Mouse (Mus musculus) kidney, adult 9 months (tissue): ENCODE measurements around the gene Grm7.

Experiments used
- DNase-seq: peaks from one replicate; pipeline ENCODE4 v3.0.0; 2022

Grm7 gene

GRCm38 (mm10) chr6:111371581-111372349, 726.4 kb downstream of the Grm7 start:
- no peak for DNase-seq

- no peak for DNase-seq
Observed at GRCm38 (mm10) chr6:111372626-111373380, 727.4 kb downstream of the Grm7 start.

- no peak for DNase-seq
Observed at GRCm38 (mm10) chr6:111380710-111381109, 735.3 kb downstream of the Grm7 start.

- no peak for DNase-seq
Observed at GRCm38 (mm10) chr6:111408750-111409149, 763.4 kb downstream of the Grm7 start.

DNA sequence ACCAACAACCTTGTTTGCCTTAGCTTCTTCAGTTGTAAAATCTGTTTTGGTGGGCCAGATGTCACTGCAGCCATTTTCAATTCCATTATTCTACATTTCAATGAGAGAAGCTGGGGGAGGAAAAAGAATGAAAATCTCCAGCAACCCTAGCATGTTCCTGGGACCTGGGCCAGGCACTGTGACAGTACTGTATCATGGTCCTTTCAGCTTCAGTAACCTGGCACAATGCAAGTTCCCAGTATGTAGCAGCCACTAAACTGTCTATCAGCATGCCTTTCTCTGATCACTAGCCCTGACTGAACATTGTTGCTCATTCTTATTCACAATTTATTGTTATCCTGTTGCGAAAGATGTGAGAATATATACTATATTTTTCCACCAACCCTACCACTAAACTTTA, 779.4 kb downstream of the Grm7 start:
- peak; percentile 16 for DNase-seq

DNA sequence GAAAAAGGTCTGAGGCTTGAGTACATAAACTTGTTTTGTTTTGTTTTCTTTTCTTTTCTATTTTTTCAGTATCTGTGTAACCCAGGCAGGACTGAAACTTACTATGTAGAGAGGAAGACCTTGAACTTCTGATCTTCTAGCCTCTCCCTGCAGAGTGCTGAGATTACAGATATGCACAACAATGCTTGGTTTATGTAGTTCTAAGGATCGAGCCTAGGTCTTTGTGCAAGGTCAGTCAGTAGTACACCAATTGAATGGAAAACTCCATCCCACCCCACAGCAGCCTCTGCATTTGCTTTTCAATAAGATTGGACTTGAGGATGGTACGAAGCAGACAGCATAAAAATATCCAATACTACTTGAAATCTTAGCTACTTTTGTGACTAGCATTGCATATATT, 800.8 kb downstream of the Grm7 start:
- DNase-seq: no peak

GRCm38 (mm10) chr6:111447851-111448250, 802.5 kb downstream of the Grm7 start:
- no peak for DNase-seq

GRCm38 (mm10) chr6:111449054-111449783, 803.8 kb downstream of the Grm7 start:
- peak; percentile 65 for DNase-seq

DNA sequence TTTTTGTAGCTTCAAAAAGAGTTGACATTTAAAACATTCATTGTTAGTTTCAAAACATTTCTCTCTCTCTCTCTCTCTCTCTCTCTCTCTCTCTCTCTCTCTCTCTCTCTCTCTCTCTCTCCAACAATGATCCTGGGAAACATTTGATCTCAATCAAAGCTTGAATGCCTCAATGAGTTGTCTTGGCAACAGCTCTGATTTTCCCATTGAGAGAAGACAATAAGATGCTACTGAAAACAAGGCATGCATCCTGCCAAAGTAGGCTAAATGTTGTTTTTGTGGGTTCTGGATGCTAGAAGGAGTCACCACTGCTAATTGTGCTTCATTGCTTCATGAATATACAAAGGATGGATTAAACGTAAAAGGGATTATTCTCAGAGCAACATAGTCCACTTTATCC, 836.5 kb downstream of the Grm7 start:
- no peak for DNase-seq

DNA sequence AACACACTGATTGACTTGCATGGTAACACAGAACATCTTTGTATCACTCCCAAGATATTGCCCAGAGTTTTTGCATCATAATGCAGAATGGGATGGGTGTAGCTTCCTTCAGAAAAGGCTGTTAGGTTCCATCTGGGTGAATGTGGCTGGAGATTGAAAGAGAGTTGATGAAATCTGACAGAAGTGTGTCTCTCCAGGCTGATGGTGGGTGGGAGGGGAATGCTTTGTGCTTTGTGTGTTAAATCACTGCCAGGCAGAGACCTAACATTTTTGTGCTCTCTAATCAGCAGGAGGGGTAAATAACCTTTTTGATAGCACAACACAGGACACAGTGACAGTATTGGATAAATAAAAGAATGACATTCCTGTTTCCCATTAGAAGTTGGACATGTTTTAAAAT, 840.7 kb downstream of the Grm7 start:
- no peak for DNase-seq

DNA sequence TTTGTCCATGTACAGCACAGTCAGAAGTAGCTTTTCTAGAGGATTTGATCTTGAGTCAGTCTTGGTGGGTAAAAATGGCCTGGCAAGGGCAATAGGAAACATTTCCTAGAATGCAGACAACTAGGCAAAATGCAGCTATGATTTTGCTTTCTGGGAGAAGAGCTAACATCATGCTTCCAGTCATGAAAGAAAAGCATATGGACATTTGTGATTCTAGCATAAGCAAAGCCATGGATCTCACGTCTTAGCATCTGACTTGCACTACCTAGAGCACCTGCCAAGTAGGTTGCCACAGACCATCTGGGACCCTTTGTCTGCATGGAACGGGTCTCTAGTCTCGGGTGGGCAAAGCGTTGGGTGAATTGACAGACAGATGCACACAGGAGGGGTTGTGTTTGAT, 842.2 kb downstream of the Grm7 start:
- DNase-seq: no peak

DNA sequence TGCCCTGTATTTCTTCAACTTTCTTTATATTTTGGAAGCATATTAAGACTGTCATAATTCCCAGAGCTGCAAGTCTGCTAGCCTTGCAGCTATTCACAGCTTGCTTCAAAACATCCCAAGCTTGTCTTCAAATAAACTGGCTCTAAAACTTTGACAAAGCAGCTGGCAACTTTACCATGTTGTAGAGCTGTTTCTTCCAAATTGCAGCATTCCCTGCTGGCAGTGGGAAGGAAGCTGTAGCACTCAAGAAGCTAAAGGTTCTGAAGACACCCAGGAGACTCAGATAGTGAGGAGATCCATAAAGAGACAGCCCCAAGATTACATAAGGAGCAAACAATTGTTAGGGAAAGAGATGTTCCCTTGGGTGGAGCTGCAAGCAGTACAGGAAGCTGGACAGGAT, 846.8 kb downstream of the Grm7 start:
- no peak for DNase-seq

- no peak for DNase-seq
Observed at GRCm38 (mm10) chr6:111499542-111499941, 854.2 kb downstream of the Grm7 start.

DNA sequence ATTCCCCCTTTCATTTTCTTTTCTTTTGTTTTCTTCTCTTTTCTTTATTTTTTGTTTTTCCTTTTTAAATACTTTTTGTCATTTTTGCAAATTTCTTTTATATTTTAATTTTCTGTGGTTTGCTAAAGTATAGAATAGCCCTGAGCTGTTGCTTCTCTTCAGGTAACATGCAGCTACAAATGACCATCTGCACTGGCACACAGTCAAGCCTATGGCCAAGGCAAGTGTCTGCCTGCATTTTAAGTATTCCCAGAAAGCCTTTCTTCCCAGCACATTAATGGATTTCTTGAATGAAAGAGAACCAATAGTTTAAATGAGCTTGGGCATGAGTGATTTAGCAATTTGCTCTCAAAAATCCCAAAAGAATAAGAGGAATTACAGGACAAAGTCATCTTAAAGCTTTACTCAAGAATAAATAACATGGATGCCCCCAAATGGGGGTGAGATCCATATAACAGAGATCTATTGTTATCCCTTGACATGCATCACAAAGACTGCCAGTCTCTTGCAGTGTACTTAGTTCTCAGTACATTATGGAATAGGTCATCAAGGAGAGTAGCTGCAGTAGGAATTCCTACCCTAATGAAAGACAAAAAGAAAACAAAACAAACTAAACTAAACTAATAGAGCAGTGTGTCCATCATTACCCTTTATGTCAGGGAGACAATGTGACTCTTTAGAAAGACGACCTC, 865.5 kb downstream of the Grm7 start:
- DNase-seq: no peak

- no peak for DNase-seq
Observed at GRCm38 (mm10) chr6:111512359-111512758, 867.0 kb downstream of the Grm7 start.

GRCm38 (mm10) chr6:111521229-111521628, 875.8 kb downstream of the Grm7 start:
- no peak for DNase-seq

DNA sequence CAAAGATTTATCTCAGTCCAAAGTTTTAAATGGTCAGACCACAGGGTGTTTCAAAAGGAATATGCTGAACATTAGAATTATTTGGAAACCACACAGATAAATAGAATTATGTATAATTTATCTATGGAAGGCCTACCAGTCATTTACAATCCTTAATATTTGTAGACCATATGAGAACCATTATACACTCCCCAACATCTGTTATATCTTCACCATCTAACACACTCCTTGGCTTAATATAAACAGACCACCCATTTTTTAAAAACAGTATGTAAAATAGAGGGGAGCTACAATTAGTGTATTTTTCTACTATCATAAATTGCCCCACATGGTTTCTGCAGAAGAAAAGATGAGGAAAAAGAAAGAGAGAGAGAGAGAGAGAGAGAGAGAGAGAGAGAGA, 876.7 kb downstream of the Grm7 start:
- no peak for DNase-seq

GRCm38 (mm10) chr6:111529985-111530384, 884.6 kb downstream of the Grm7 start:
- no peak for DNase-seq

- DNase-seq: no peak
Observed at GRCm38 (mm10) chr6:111558588-111558987, 913.2 kb downstream of the Grm7 start.

GRCm38 (mm10) chr6:111559459-111559858, 914.1 kb downstream of the Grm7 start:
- no peak for DNase-seq

- DNase-seq: no peak
Observed at GRCm38 (mm10) chr6:111561347-111561746, 916.0 kb downstream of the Grm7 start.

DNA sequence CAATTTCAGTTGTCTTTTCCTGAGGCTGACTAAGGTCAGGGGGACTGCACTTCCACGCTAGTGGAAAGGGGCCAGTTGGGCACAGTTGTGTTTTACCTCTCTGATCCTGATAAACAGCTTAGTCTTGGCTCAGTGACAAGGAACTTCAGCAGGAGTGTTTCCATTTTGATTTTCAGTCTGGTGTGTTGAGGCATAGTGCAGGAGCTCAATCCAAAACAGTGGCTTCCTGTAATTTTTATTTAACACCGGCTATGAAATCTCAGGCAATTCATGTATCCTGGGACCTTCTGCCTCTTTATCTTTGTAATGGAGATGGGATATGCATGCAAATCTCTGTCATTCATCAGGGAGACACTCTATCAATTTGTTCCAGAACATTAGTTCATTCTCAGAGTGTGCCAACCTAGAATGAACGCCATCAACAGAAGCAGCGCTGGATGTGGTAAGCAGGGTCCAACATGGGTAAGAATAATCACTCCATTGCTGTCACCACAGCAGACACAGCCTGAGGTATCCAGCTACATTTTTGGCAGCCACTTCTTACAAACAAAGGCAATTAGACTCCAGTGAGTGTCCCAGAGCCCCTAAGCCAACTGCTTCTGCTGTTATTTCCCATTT, 926.2 kb downstream of the Grm7 start:
- no peak for DNase-seq

GRCm38 (mm10) chr6:111584851-111585250, 939.5 kb downstream of the Grm7 start:
- no peak for DNase-seq
